Mouse (Mus musculus) forebrain, embryonic 11.5 days (tissue): Measurements from ENCODE around the gene Arpc5. TPM values are rescaled to one million over a fixed set of nuclear protein-coding genes. Genes with fewer than 3 reads are reported as not detected.
A peak's percentile ranks its signal among the peaks of the same experiment; 100 is the strongest.

Experiments
- ATAC-seq: fragments of 200-750 bp; cut with Nextera tagmentation; replicated peaks from 2 replicates; pipeline ENCODE4 v1.8.0; 2017; ENCODE audit warnings: moderate TSS enrichment; ENCODE audit not compliant: low FRiP score
- DNase-seq: peaks from one replicate; pipeline ENCODE4 v3.0.0-alpha.2; 2017; ENCODE audit warnings: low spot score
- H3K27ac ChIP-seq: fragments of 300-500 bp; sonication (generic); 2 replicates; pipeline ENCODE4 v1.5.1; 2014; ENCODE audit warnings: low read depth, low read length
- H3K27me3 ChIP-seq: fragments of 300-500 bp; sonication (generic); 2 replicates; pipeline ENCODE4 v1.6.1; 2014; ENCODE audit warnings: mild to moderate bottlenecking, low read length, mixed read lengths; ENCODE audit not compliant: control insufficient read depth, insufficient read depth
- H3K36me3 ChIP-seq: fragments of 300-500 bp; sonication (generic); 2 replicates; pipeline ENCODE4 v1.6.1; 2014; ENCODE audit warnings: mild to moderate bottlenecking, low read length, moderate library complexity, mixed read lengths; ENCODE audit not compliant: control insufficient read depth, insufficient read depth
- H3K4me1 ChIP-seq: fragments of 300-500 bp; sonication (generic); replicated peaks from 2 replicates; pipeline ENCODE4 v1.6.1; 2014; ENCODE audit warnings: low read length, mixed read lengths; ENCODE audit not compliant: control insufficient read depth, insufficient read depth
- H3K4me2 ChIP-seq: fragments of 300-500 bp; sonication (generic); 2 replicates; pipeline ENCODE4 v1.6.1; 2014; ENCODE audit warnings: low read depth, mild to moderate bottlenecking, low read length, moderate library complexity, mixed read lengths; ENCODE audit not compliant: severe bottlenecking
- H3K4me3 ChIP-seq: fragments of 300-500 bp; sonication (generic); 2 replicates; pipeline ENCODE4 v1.5.1; 2014; ENCODE audit warnings: low read depth, low read length
- H3K9ac ChIP-seq: fragments of 300-500 bp; sonication (generic); 2 replicates; pipeline ENCODE4 v1.6.1; 2014; ENCODE audit warnings: low read length
- H3K9me3 ChIP-seq: fragments of 300-500 bp; sonication (generic); 2 replicates; pipeline ENCODE4 v1.6.1; 2016; ENCODE audit warnings: low read length, mixed read lengths; ENCODE audit not compliant: control insufficient read depth
- WGBS: fragments of 180-500 bp; shearing (Covaris S2); extraction: QIAGEN DNeasy Blood & Tissue Kit; methylation state at CpG from one replicate; pipeline ENCODE4 v1.1.7; 2014; 5-methylcytosine and 5-hydroxymethylcytosine counted together
- polyA plus RNA-seq: library from polyadenylated mRNA; unstranded; fragments of >200 nt; fragmentation: Nextera tagmentation; extraction: Ambion mirVana; gene quantifications from 2 replicates; pipeline ENCODE4 v1.2.1, GENCODE M21; 2014

Gene Arpc5
- polyA plus RNA-seq, 1 experiment from 2014 or later, result 259 TPM

DNA sequence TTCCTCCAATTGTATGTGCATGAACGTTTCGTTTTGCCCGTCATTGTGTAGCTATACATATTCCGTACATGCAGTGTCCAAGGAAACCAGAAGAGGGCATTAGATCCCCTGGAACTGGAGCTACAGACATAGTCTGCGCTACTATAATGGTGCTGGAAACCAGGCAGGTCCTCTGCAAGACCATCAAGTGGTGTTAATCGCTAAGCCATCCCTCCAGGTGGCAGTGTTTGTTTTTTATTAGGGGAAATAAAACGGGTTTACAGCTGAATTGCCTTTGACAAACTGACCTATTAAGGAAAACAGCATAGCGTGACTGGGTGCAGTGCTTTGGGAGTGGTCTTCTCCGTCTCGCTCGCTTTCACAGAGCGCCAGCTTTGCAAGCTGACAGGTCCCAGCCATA lies 23.9 kb downstream of the Arpc5 start:
- WGBS, result 31% methylated on average over 12 of the region's 12 CpGs
- H3K9ac ChIP-seq, result no peak overlapping the region
- no peaks in the 10 kb centered on the region for H3K27me3 ChIP-seq
- DNase-seq (no peak), ATAC-seq (0 out of 2 replicates have a peak, but pooled peaks have one; percentile 24)
- H3K4me2 ChIP-seq, result no peak overlapping the region
- no peaks in the 10 kb centered on the region for H3K36me3 ChIP-seq
- no peaks in the 10 kb centered on the region; the same call in 1 of the 2 replicates for H3K9me3 ChIP-seq
- H3K4me3 ChIP-seq, result no peak overlapping the region
- no peak overlapping the region for H3K27ac ChIP-seq
- peaks cover 13% of the 10 kb centered on the region for H3K4me1 ChIP-seq

DNA sequence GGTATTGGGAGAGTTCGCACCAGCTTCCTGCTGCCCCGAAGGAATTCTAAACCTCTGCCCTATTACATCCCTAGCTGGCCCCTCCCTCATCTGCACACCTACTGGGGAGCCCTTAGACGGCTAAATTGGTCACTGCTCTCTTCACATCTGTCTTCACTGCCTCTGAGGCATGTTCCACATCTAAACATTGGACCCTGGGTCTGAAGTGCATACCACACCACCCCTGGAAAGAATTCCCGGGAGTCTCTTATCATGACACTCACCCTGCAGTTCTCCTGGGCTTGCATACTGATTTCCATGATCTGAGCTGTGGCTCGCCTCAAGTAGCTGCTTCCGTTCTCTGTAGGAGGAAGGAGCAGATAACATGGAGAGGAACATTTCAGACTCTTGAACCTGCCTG lies 24.5 kb downstream of the Arpc5 start:
- 29% methylated on average over 6 of the region's 6 CpGs for WGBS
- no peak overlapping the region for H3K27ac ChIP-seq

DNA sequence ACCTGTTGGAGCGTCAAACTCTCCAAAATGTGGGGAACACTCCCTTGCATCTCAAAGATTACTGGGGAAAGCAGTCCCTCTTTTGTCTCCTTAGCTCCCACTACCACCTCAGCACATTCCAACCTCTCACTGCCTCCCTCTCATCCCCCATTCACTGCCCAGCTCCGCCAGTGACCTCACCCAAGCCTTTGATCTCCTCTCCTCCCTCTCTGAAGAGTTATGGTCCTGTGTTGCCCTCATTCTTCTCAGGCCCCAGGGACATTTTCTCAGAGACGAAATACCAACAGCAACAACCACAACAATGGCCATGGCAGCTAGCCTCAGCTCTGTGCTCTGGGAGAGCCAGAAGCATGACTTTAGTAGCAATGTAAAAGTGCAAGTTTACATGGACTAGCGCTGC lies 24.9 kb downstream of the Arpc5 start:
- Histone ChIP-seq H3K4me3 (no peak overlapping the region), H3K27ac (no peak overlapping the region), H3K27me3 (no peaks in the 10 kb centered on the region), H3K9me3 (no peaks in the 10 kb centered on the region; the same call in 1 of the 2 replicates), H3K4me1 (peaks cover 13% of the 10 kb centered on the region), H3K36me3 (no peaks in the 10 kb centered on the region), H3K4me2 (no peak overlapping the region), H3K9ac (no peak overlapping the region)
- ATAC-seq (no peak), DNase-seq (no peak)
- 19% methylated on average over 4 of the region's 4 CpGs for WGBS

More for the DNA sequence above, 24.5 kb downstream of the Arpc5 start:
- H3K9ac ChIP-seq, result no peak overlapping the region
- no peak for ATAC-seq
- H3K36me3 ChIP-seq, result no peaks in the 10 kb centered on the region
- H3K27me3 ChIP-seq, result no peaks in the 10 kb centered on the region
- no peak for DNase-seq
- H3K4me3 ChIP-seq, result no peak overlapping the region
- H3K4me2 ChIP-seq, result no peak overlapping the region
- no peaks in the 10 kb centered on the region; the same call in 1 of the 2 replicates for H3K9me3 ChIP-seq
- peaks cover 13% of the 10 kb centered on the region for H3K4me1 ChIP-seq

DNA sequence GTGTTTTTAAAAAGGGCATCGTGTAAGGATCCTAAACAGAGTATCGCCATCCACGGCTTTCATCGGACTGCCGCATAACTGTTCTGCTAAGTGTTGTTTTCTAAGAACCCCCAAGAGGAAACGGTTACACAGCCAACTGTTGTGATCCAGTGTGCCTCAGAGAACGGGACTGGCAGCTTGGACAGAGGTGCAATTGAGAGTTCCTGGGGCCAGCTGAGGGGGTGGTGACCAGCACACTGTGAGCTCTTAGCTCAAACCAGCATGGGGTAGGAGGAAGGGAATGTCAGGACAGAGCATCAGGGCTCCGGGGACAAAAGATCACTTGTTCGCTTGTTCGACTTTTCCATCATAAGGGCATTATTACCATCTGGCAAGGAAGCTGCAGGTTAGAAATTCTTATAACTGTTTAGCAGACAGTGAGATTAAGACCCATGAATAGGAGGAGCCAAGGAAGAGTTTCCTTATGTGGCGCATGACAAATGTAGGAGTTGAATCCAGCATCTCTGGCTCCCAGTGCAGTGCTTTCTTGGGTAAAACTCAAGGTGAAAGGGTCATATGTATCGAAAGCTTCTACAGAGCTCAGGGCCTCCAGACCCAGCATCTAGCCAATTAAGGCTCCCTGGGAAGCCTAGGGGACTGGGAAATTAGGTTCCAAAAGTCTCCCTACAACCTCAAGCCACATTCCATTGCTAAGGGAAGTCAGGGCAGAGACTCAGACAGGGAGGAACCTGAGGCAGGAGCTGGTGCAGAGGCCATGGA lies 26.6 kb downstream of the Arpc5 start:
- peak; percentile 42 for ATAC-seq
- Histone ChIP-seq H3K4me3 (no peak overlapping the region), H3K9me3 (no peaks in the 10 kb centered on the region; the same call in 1 of the 2 replicates), H3K27me3 (no peaks in the 10 kb centered on the region), H3K27ac (no peak overlapping the region), H3K9ac (0 out of 2 replicates have a peak overlapping the region, but pooled peaks have one; percentile 2), H3K4me2 (no peak overlapping the region; the same call in none of the 2 replicates), H3K4me1 (peaks cover 13% of the 10 kb centered on the region), H3K36me3 (no peaks in the 10 kb centered on the region)
- 12% methylated on average over 12 of the region's 12 CpGs for WGBS
- DNase-seq, result no peak

DNA sequence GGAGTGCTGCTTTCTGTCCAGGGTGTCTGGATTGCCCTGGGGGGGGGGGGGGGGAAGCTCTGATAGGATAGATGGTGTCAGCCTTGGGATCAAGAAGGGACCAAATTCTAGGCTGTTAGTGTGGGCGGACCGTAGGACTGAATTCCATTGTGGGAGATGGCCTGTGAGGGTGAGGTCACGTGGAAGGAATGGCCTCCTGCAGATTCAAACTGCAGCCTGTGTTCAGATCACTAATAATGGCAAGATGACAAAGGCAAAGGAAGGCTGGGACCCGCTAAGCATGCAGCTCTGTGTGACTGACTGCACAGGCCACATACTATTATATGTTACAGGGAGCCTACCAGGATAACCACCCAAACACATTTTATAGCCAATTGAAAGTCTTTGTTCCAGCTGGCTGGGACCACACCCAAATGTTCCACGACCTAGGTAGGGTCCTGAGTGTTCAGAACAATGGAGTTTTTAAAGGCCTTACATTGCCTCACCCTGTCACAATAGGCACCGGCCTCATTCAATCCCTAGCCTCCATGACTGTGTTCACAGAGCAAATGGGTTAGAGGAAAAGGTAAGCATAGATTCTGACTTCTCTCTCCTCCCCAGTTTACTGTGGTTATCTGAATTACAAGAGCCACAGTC lies 27.3 kb downstream of the Arpc5 start:
- Histone ChIP-seq H3K27ac (no peak overlapping the region), H3K4me1 (peaks cover 13% of the 10 kb centered on the region), H3K9ac (no peak overlapping the region), H3K4me3 (no peak overlapping the region), H3K4me2 (no peak overlapping the region), H3K27me3 (no peaks in the 10 kb centered on the region), H3K36me3 (no peaks in the 10 kb centered on the region), H3K9me3 (no peaks in the 10 kb centered on the region; the same call in 1 of the 2 replicates)
- DNase-seq, result no peak
- ATAC-seq, result peak; percentile 57
- WGBS, result 12% methylated on average over 6 of the region's 6 CpGs

DNA sequence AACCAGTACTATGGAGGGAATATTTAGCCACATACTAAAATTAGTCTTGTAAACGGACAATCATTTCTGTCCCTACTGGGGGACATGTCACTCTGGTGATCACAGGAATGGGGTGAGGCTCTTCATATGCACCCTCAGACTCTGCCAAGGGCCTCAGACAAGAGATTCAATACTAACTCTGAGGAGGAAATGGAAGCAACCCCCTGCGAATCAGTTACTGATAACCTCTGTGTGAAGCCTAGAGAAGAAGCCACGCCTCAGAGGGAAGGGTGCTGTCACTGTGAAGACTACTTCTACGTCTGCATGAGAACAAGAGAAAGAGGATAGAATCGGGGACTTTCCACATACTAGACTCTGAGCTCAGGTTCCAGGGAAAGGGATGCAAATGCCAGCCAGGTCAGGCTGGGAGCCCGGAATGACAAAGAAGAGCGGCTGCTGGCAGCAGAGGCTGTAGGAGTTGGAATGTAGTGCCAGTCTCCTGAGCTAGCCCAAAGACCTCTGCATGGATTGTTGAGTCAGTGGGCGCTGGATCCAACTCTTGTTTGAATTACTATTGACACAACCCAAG lies 29.4 kb downstream of the Arpc5 start:
- Histone ChIP-seq H3K4me2 (no peak overlapping the region), H3K27me3 (no peaks in the 10 kb centered on the region), H3K9ac (no peak overlapping the region), H3K27ac (no peak overlapping the region), H3K36me3 (no peaks in the 10 kb centered on the region), H3K4me1 (peaks cover 13% of the 10 kb centered on the region), H3K4me3 (no peak overlapping the region), H3K9me3 (no peaks in the 10 kb centered on the region; the same call in 1 of the 2 replicates)
- DNase-seq (no peak), ATAC-seq (no peak)
- 77% methylated on average over 8 of the region's 8 CpGs for WGBS

DNA sequence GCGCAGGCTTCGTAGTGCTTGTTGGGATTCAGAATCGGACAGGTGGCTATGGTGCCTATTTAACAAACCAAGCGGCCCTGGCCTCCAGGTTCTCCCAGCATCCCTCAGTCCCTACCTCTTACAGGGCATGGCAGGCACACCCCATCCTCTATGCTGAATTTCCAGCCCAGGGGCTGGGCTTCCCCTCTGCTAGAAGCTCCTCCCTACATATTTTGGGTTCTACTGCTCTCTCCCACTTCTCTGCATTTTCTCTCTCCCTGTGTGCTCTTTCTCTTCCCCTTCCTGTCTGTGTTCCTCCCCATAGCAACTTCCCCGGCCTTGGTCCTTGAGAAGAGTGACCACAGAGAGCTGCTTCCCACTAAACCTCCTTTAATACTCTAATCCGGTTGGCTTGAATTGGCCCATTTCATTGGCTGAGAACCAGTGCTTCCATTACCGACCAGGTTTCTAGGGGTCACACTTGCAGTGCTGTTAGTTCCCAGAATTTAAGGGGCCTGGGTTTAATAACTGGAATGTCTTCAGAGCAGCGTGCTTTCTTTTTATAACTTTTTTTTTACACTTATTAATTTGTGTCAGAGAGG lies 30.4 kb downstream of the Arpc5 start:
- ATAC-seq (no peak), DNase-seq (no peak)
- Histone ChIP-seq H3K27ac (no peak overlapping the region), H3K9me3 (no peaks in the 10 kb centered on the region; the same call in 1 of the 2 replicates), H3K4me3 (no peak overlapping the region), H3K36me3 (no peaks in the 10 kb centered on the region), H3K9ac (no peak overlapping the region), H3K4me1 (peaks cover 13% of the 10 kb centered on the region), H3K27me3 (no peaks in the 10 kb centered on the region), H3K4me2 (no peak overlapping the region)
- WGBS, result 82% methylated on average over 8 of the region's 8 CpGs

DNA sequence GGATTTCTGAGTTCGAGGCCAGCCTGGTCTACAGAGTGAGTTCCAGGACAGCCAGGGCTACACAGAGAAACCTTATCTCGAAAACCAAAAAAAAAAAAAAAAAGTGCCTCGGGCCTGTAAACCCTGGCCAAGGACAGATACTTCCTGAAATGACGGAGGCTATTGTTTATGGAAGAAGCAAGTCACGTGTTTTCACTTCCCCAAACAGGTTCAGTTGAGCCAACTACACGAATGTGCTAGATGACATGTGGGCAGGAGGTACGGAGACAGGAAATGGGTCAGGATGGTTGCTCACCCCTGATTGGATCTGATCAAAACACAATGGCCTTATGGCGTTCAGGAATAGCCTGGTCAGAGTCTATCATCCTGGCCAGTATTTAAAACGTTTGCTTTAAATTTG lies 31.8 kb downstream of the Arpc5 start:
- ATAC-seq (no peak), DNase-seq (no peak)
- Histone ChIP-seq H3K27ac (no peak overlapping the region), H3K9ac (no peak overlapping the region), H3K9me3 (no peaks in the 10 kb centered on the region), H3K4me2 (no peak overlapping the region), H3K4me1 (peaks cover 6% of the 10 kb centered on the region), H3K4me3 (no peak overlapping the region), H3K27me3 (no peaks in the 10 kb centered on the region), H3K36me3 (no peaks in the 10 kb centered on the region)
- 83% methylated on average over 9 of the region's 9 CpGs for WGBS
